Mouse (Mus musculus): Measurements from ENCODE around the gene Stx3. TPM values are rescaled to one million over a fixed set of nuclear protein-coding genes. Genes with fewer than 3 reads are reported as not detected.

The Stx3 gene
- total RNA-seq, 2 experiments from 2014 or later, result 1.4 to 2.7 TPM

DNA sequence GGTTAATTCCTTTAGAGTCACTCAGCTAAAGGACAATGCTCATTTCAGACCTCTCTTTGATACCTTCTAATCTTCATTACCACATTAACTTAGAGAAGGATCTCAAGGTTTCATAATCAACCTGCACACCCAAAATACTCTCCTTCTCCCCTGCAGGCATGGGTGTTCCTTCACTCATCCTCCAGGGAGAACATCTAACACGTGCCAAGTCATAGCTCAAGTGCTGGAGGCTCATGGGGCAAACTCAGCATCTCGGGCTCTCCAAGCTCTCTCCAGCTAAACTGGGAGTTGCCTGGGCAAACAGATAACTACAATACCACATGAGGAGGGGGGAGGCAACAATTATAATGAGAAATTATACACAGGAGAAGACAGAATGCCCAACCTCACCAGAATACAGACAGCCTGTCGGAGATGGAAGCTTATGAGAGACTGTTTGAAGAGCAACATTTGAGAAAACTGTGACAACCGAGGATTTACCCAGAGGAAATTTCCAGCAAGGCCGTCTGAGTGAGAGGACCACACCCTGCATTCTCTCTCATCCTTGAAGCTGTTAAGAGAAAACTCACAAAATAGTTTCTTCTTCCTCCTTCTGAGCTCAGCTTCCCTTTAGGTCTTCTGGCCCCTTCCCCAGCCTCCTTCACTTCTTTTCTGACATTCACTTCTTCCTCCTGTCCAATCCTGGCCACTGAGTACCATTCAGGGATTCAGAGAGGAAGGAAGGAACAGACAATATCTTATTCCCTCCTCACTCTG lies 9.0 kb downstream of the Stx3 start:
- intact Hi-C loops (cut with DNase I), result no loop called here
- no peak for DNase-seq

DNA sequence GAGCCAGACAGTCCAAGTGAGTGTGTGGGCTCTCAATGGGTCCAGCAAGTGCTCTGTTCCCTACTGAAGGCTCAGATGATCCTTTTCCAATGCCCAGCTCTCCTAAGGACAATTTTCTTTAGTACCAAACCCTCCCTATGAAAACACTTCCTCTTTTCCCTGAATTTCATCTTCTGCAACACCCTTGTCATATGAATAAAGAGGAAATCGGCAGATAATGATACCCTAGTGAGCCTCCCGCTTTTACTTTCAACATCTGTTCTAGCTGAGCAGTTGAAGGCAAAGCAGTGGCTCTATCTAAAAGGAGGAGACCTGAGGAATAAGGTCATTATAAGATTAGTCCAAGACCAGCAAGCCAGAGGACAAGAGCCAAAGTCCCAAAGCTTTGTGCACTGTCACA lies 10.8 kb downstream of the Stx3 start:
- intact Hi-C loops (cut with DNase I), result no loop called here
- no peak for DNase-seq

- DNase-seq, result no peak
- intact Hi-C loops (cut with DNase I), result no loop called here
Observed at GRCm38 (mm10) chr19:11807822-11808221, 11.4 kb downstream of the Stx3 start.

- no peak for DNase-seq
- intact Hi-C loops (cut with DNase I), result no loop called here
Observed at GRCm38 (mm10) chr19:11807251-11807650, 12.0 kb downstream of the Stx3 start.

- intact Hi-C loops (cut with DNase I), result no loop called here
- DNase-seq, result no peak
Observed at GRCm38 (mm10) chr19:11804423-11804822, 14.8 kb downstream of the Stx3 start.

- DNase-seq, result no peak
- intact Hi-C loops (cut with DNase I), result no loop called here
Observed at GRCm38 (mm10) chr19:11800531-11801315, 18.5 kb downstream of the Stx3 start.

DNA sequence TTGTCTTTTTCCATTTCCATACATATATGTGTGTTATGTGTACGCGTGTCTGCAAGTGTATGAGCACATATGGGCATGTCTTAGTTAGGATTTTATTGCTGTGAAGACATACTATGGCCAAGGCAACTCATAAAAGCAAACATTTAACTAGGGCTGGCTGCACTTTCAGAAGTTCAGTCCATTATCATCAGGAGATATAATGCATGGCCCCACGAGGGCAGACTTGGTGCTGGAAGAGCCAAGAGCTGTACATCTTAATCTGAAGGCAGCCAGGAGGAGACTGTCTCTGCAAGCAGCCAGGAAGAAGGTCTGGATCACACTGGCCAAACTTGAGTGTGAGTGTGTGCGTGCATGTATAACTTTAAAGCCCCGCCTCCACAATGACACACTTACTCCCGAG lies 24.8 kb downstream of the Stx3 start:
- DNase-seq, result no peak
- intact Hi-C loops (cut with DNase I), result no loop called here

GRCm38 (mm10) chr19:11793741-11794359 lies 25.4 kb downstream of the Stx3 start:
- DNase-seq, result no peak
- intact Hi-C loops (cut with DNase I), result no loop called here

- no peak for DNase-seq
- intact Hi-C loops (cut with DNase I), result no loop called here
Observed at GRCm38 (mm10) chr19:11791825-11792224, 27.4 kb downstream of the Stx3 start.

DNA sequence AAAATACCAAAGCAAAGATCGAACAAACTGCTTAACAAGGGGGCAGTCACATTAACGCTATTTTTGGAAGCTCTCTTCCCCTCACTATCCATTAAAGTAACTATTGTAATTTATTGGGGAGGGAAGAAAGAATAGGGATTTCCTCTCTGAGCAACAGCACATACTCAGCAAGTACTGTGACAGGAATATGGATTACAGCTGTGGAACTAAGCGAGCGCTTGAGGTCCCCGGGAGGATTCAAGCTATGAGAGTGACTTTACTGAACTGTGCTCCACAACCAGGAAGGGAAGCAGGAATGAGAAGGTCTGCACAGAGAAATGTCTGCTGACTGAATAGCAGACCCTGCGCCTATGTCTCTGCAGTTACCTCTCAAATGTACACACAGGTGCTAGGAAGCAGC lies 30.3 kb downstream of the Stx3 start:
- no peak for DNase-seq
- intact Hi-C loops (cut with DNase I), result no loop called here

GRCm38 (mm10) chr19:11787826-11788225 lies 31.4 kb downstream of the Stx3 start:
- intact Hi-C loops (cut with DNase I), result no loop called here
- DNase-seq, result no peak

- intact Hi-C loops (cut with DNase I), result no loop called here
- no peak for DNase-seq
Observed at GRCm38 (mm10) chr19:11785409-11786154, 33.6 kb downstream of the Stx3 start.

GRCm38 (mm10) chr19:11777191-11777865 lies 41.9 kb downstream of the Stx3 start:
- DNase-seq, result peak; percentile 37 to 46
- intact Hi-C loops (cut with DNase I), result loop anchor here (2.0 to 5.0 kb wide), 3 partner anchors 40 to 235 kb away; partner anchors contain the start of gene Stx3

- intact Hi-C loops (cut with DNase I), result no loop called here
- DNase-seq, result peak; percentile 78 to 81
Observed at GRCm38 (mm10) chr19:11770205-11770892, 48.9 kb downstream of the Stx3 start, which contains the start of gene Mrpl16. TSS of gene Mrpl16 (plus strand) at chr19:11770391.

DNA sequence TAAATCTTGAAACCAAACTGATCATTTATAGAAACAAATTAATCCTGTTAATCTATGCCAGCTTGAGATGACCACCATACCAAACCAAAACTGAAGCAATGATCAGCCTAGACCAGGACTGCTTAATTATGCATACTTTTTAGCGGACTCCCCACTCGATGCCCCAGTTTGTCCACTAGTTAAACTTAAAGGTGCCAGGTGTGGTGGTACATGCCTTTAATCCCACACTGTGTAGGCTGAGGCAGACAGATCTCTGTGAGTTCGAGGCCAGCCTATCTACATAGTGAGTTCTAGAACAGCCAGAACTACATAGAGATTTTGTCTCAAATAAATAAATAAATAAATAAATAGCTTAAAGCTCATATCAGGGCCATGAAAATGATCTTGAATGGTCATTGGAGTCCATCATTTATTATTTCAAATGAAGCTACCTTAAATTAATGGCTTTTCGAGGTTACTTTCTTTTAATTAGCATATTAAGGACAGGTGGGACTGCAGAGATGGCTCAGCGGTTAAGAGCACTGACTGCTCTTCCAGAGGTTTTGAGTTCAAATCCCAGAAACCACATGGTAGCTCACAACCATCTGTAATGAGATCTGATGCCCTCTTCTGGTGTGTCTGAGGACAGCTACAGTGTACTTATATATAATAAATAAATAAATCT lies 49.8 kb downstream of the Stx3 start:
- no peak for DNase-seq
- intact Hi-C loops (cut with DNase I), result no loop called here

DNA sequence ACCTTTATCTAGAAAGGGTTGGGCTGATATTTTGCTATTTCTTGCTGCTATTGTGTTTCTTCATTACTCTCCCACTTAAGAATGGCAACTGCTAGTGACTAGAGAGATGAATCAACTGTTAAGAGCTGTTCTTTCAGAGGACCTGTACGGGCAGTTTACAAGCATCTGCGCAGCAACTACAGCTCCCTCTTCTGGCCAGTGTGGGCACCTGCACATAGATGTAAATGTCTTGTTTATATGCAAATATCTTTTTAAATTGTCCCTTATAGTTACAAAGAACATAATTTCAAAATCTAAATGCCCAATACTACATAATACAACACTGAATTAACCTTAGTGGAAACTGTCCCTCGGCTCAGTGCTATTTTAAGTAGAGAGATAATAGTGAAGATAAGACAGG lies 51.0 kb downstream of the Stx3 start:
- intact Hi-C loops (cut with DNase I), result no loop called here
- no peak for DNase-seq

DNA sequence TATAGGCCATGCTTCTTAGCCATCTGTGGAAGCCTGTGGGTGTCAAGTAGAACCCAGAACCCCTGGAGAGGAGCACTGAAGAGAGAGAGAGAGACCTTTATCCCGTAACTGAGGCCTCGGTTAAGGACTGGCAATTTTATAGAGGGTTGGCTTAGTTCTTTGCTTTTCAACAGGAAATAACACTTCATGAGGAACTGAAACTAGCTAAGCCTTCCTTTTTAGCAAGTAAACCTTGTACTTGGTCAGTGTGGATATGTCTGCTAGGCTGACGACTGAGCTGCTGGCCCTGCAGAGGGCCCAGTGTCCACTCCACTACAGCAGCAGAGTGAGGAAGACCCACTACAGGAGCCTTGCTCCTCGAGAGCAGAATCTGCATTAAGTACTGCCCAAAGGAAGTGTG lies 52.8 kb downstream of the Stx3 start:
- intact Hi-C loops (cut with DNase I), result no loop called here
- no peak for DNase-seq

DNA sequence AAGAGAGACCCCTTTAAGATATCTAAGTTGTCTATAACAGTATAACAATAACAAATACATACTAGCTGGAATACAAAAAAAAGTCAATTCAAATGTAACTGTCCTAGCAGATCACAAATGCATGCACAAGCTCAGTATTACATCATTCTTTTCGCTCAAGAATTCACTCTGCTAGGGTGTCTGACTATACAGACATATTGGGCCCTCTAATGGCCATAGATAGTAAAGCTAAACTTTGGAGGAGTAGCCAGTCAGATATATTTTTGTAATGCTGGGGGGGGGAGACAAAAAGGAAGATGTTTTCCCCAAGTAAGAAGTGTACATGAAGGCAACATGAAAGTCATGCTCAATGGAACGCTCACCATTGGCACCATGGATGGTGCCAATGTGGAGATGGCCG lies 54.1 kb downstream of the Stx3 start:
- intact Hi-C loops (cut with DNase I), result no loop called here

GRCm38 (mm10) chr19:11747298-11747697 lies 71.9 kb downstream of the Stx3 start, which contains the start of gene Gif:
TSS of gene Gif (plus strand) at chr19:11747554.
- intact Hi-C loops (cut with DNase I), result no loop called here
- DNase-seq, result no peak

More for the DNA sequence above, 54.1 kb downstream of the Stx3 start:
- DNase-seq, result no peak

Data from gastrocnemius, postnatal 36 days (tissue).